ENCODE assay signal across 21 mouse cellular contexts in the genomic region with DNA sequence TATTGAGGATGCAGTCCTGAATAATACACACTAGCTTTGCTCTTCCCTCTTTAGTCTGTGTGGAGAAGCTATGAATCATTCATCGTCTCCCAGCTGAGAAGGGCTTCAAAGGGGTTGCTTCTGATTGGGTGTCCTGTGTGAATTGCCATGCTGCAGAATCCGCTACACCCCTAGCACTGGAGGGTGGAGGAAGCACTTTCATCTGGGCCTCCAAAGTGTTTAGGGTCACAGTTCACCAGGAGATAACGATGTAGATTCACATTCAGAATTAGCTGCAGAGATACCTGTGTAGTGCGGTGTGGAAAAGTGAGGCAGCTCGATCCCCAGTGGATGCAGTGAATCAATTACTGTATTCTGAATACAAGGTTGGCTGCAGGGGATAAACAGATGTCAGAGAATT.
DNase-seq lines count a peak whose midpoint lies in the region; ATAC-seq lines count a peak whose summit lies in the region.
"Had no signal": no experiment of that assay in that cellular context is flagged by ENCODE, and none has a peak within 500 bp of the region (broad histone marks: within the 10 kb centered on the region; RNA-seq: fewer than 3 reads in every experiment).

No protein-coding gene starts in this region.

- H3K27me3 ChIP-seq in midbrain, embryonic 11.5 days (ENCODE audit: control insufficient read depth, insufficient read depth, low read length), result no peaks in the 10 kb centered on the region
- no peaks in the 10 kb centered on the region for H3K27me3 ChIP-seq in midbrain, embryonic 10.5 days (ENCODE audit: low read depth, poor library complexity, severe bottlenecking)
- H3K27me3 ChIP-seq in forebrain, embryonic 14.5 days (replicated peaks; ENCODE audit: control insufficient read depth, insufficient read depth, low read length), result no peaks in the 10 kb centered on the region
- no peaks in the 10 kb centered on the region for H3K27me3 ChIP-seq in hindbrain, embryonic 15.5 days
- no peaks in the 10 kb centered on the region for H3K27me3 ChIP-seq in neural tube, embryonic 13.5 days
- H3K27me3 ChIP-seq: embryonic facial prominence, embryonic 15.5 days had no signal

- no peak overlapping the region for H3K9ac ChIP-seq in midbrain, embryonic 11.5 days (ENCODE audit: low read length)
- H3K9ac ChIP-seq in forebrain, embryonic 14.5 days (ENCODE audit: low read length), result no peak overlapping the region
- no peak overlapping the region for H3K9ac ChIP-seq in hindbrain, embryonic 15.5 days
- no peak overlapping the region for H3K9ac ChIP-seq in neural tube, embryonic 13.5 days
- H3K9ac ChIP-seq: embryonic facial prominence, embryonic 15.5 days had no signal

- no peak overlapping the region for H3K4me2 ChIP-seq in midbrain, embryonic 11.5 days
- H3K4me2 ChIP-seq in forebrain, embryonic 14.5 days (ENCODE audit: low read length), result no peak overlapping the region
- no peak overlapping the region for H3K4me2 ChIP-seq in hindbrain, embryonic 15.5 days
- H3K4me2 ChIP-seq in neural tube, embryonic 13.5 days, result no peak overlapping the region
- H3K4me2 ChIP-seq: embryonic facial prominence, embryonic 15.5 days had no signal

- H3K36me3 ChIP-seq in midbrain, embryonic 11.5 days (ENCODE audit: control insufficient read depth, insufficient read depth, low read length), result no peaks in the 10 kb centered on the region
- H3K36me3 ChIP-seq in midbrain, embryonic 10.5 days, result no peaks in the 10 kb centered on the region
- H3K36me3 ChIP-seq in forebrain, embryonic 14.5 days (ENCODE audit: control insufficient read depth, insufficient read depth, low read length), result no peaks in the 10 kb centered on the region
- no peaks in the 10 kb centered on the region for H3K36me3 ChIP-seq in hindbrain, embryonic 15.5 days
- no peaks in the 10 kb centered on the region for H3K36me3 ChIP-seq in neural tube, embryonic 13.5 days
- H3K36me3 ChIP-seq: embryonic facial prominence, embryonic 15.5 days had no signal

- WGBS in midbrain, embryonic 11.5 days, result 35% methylated on average over 5 of the region's 5 CpGs
- 48% methylated on average over 5 of the region's 5 CpGs for WGBS in midbrain, embryonic 10.5 days
- 36% methylated on average over 5 of the region's 5 CpGs for WGBS in forebrain, embryonic 14.5 days
- 30% methylated on average over 5 of the region's 5 CpGs for WGBS in hindbrain, embryonic 15.5 days
- 34% methylated on average over 5 of the region's 5 CpGs for WGBS in neural tube, embryonic 13.5 days

- intact Hi-C loops in left cerebral cortex, postnatal 14 days (cut with DNase I), result no loop called here

- peak; percentile 92 for ATAC-seq in midbrain, embryonic 11.5 days (ENCODE audit: low FRiP score)
- peak; percentile 81 for ATAC-seq in forebrain, embryonic 14.5 days
- peak; percentile 45; the same call in 1 of the 2 replicates for ATAC-seq in hindbrain, embryonic 15.5 days (ENCODE audit: low FRiP score, low read depth)
- peak; percentile 47; the same call in 1 of the 2 replicates for ATAC-seq in neural tube, embryonic 13.5 days (ENCODE audit: low read depth)
- ATAC-seq: activated CD4-positive, CD25-positive, alpha-beta regulatory T cell, adult 4 months; inflammation-experienced regulatory T-cells, adult 6 months; Patski had no signal

- no peaks in the 10 kb centered on the region for H3K4me1 ChIP-seq in midbrain, embryonic 11.5 days (ENCODE audit: control insufficient read depth, insufficient read depth, low read length)
- H3K4me1 ChIP-seq in midbrain, embryonic 10.5 days, result peaks cover 6% of the 10 kb centered on the region
- H3K4me1 ChIP-seq in forebrain, embryonic 14.5 days (ENCODE audit: control insufficient read depth, insufficient read depth, low read length), result no peaks in the 10 kb centered on the region
- H3K4me1 ChIP-seq in hindbrain, embryonic 15.5 days (replicated peaks), result peaks cover 3% of the 10 kb centered on the region; the same call in 1 of the 2 replicates
- H3K4me1 ChIP-seq in neural tube, embryonic 13.5 days (replicated peaks), result peaks cover 5% of the 10 kb centered on the region; the same call in 1 of the 2 replicates
- H3K4me1 ChIP-seq: embryonic facial prominence, embryonic 15.5 days had no signal

- no peak overlapping the region for H3K27ac ChIP-seq in midbrain, embryonic 11.5 days (ENCODE audit: low read depth, low read length)
- no peak overlapping the region for H3K27ac ChIP-seq in midbrain, embryonic 10.5 days (replicated peaks)
- no peak overlapping the region for H3K27ac ChIP-seq in forebrain, embryonic 14.5 days (ENCODE audit: low read depth, low read length)
- no peak overlapping the region for H3K27ac ChIP-seq in hindbrain, embryonic 15.5 days (replicated peaks)
- H3K27ac ChIP-seq in neural tube, embryonic 13.5 days (replicated peaks), result no peak overlapping the region
- H3K27ac ChIP-seq: embryonic facial prominence, embryonic 15.5 days had no signal

- no peak for DNase-seq in midbrain, embryonic 11.5 days (ENCODE audit: low spot score, missing footprints)
- no peak for DNase-seq in midbrain, embryonic 10.5 days (ENCODE audit: low spot score)
- DNase-seq in forebrain, embryonic 14.5 days (ENCODE audit: low spot score), result peak; percentile 59
- no peak for DNase-seq in left cerebral cortex, postnatal 14 days (ENCODE audit: low spot score in 2 of 2)
- no peak for DNase-seq in layer of hippocampus, adult 11-12 months (ENCODE audit: low spot score)
- DNase-seq: adrenal gland, postnatal 14 days; cerebellum, adult 2 months; gastrocnemius, postnatal 10 days; heart, adult 18-20 months; kidney, adult 9 months; kidney, postnatal 36 days; liver; lung, adult 2 months; lung, postnatal 36 days; thymus, postnatal 36 days had no signal

- H3K4me3 ChIP-seq in midbrain, embryonic 11.5 days (ENCODE audit: low read depth, low read length), result no peak overlapping the region
- no peak overlapping the region for H3K4me3 ChIP-seq in midbrain, embryonic 10.5 days
- H3K4me3 ChIP-seq in forebrain, embryonic 14.5 days (ENCODE audit: low read depth, low read length), result no peak overlapping the region
- H3K4me3 ChIP-seq in hindbrain, embryonic 15.5 days, result no peak overlapping the region
- H3K4me3 ChIP-seq in neural tube, embryonic 13.5 days, result no peak overlapping the region
- H3K4me3 ChIP-seq: embryonic facial prominence, embryonic 15.5 days had no signal

- no peaks in the 10 kb centered on the region for H3K9me3 ChIP-seq in midbrain, embryonic 11.5 days (ENCODE audit: control insufficient read depth, low read length)
- no peaks in the 10 kb centered on the region for H3K9me3 ChIP-seq in midbrain, embryonic 10.5 days (replicated peaks)
- no peaks in the 10 kb centered on the region for H3K9me3 ChIP-seq in forebrain, embryonic 14.5 days (replicated peaks; ENCODE audit: control insufficient read depth, low read length)
- no peaks in the 10 kb centered on the region for H3K9me3 ChIP-seq in hindbrain, embryonic 15.5 days
- H3K9me3 ChIP-seq in neural tube, embryonic 13.5 days, result no peaks in the 10 kb centered on the region
- H3K9me3 ChIP-seq: embryonic facial prominence, embryonic 15.5 days had no signal
